Mouse (Mus musculus) T-cell, adult 2 months (primary cell): ENCODE measurements around the gene Fam173a.
A peak's percentile ranks its signal among the peaks of the same experiment; 100 is the strongest.

Experiments used
- DNase-seq: peaks from one replicate; pipeline ENCODE4 v3.0.0; 2022; ENCODE audit warnings: low spot score

Fam173a gene

GRCm38 (mm10) chr17:25792615-25793014 is at the start of gene Fam173a:
TSS of gene Fam173a (minus strand) at chr17:25792901.
- peak; percentile 83 for DNase-seq

GRCm38 (mm10) chr17:25841117-25841880 is 48.6 kb upstream of the Fam173a start, which contains the start of gene Gm20683:
TSS of gene Gm20683 (minus strand) at chr17:25841763.
- DNase-seq, result no peak

GRCm38 (mm10) chr17:25840519-25840918 is 47.8 kb upstream of the Fam173a start:
- DNase-seq, result no peak

- no peak for DNase-seq
Observed at GRCm38 (mm10) chr17:25839455-25840235, 46.9 kb upstream of the Fam173a start.

- DNase-seq, result no peak
Observed at GRCm38 (mm10) chr17:25838904-25839303, 46.2 kb upstream of the Fam173a start.

- no peak for DNase-seq
Observed at GRCm38 (mm10) chr17:25837533-25837932, 44.8 kb upstream of the Fam173a start.

- DNase-seq, result peak; percentile 58
Observed at GRCm38 (mm10) chr17:25837076-25837410, 44.3 kb upstream of the Fam173a start, which contains the start of gene Rhbdl1. TSS of gene Rhbdl1 (minus strand) at chr17:25837295.

- no peak for DNase-seq
Observed at GRCm38 (mm10) chr17:25836397-25837075, 43.8 kb upstream of the Fam173a start.

GRCm38 (mm10) chr17:25835816-25836215 is 43.1 kb upstream of the Fam173a start:
- no peak for DNase-seq

- no peak for DNase-seq
Observed at GRCm38 (mm10) chr17:25835301-25835700, 42.6 kb upstream of the Fam173a start.

GRCm38 (mm10) chr17:25834595-25835222 is 42.0 kb upstream of the Fam173a start:
- DNase-seq, result no peak

- no peak for DNase-seq
Observed at GRCm38 (mm10) chr17:25833961-25834594, 41.4 kb upstream of the Fam173a start.

- no peak for DNase-seq
Observed at GRCm38 (mm10) chr17:25833291-25833663, 40.6 kb upstream of the Fam173a start, which contains the start of gene Stub1. TSS of gene Stub1 (minus strand) at chr17:25833404.

GRCm38 (mm10) chr17:25832436-25833290 is 40.0 kb upstream of the Fam173a start:
- DNase-seq, result peak; percentile 97

- DNase-seq, result no peak
Observed at GRCm38 (mm10) chr17:25831451-25832281, 39.0 kb upstream of the Fam173a start.

GRCm38 (mm10) chr17:25830806-25831431 is 38.2 kb upstream of the Fam173a start:
- DNase-seq, result no peak

- no peak for DNase-seq
Observed at GRCm38 (mm10) chr17:25830200-25830753, 37.6 kb upstream of the Fam173a start.

- no peak for DNase-seq
Observed at GRCm38 (mm10) chr17:25829558-25830017, 36.9 kb upstream of the Fam173a start.
